Mouse (Mus musculus) liver (tissue): ENCODE measurements around the gene Sec14l5.
A peak's percentile ranks its signal among the peaks of the same experiment; 100 is the strongest.
"Not testable (repeated sequence)": the region's sequence is repeated elsewhere in the genome, so short reads cannot be mapped to it uniquely, and the experiment has no call there.

Source experiments
- DNase-seq: peaks from one replicate; pipeline ENCODE4 v3.0.0-alpha.2; 2020; ENCODE audit warnings: mixed read lengths

Sec14l5 gene

GRCm38 (mm10) chr16:5217341-5218133 lies 70.6 kb downstream of the Sec14l5 start:
- no peak for DNase-seq

GRCm38 (mm10) chr16:5221403-5221802 lies 74.5 kb downstream of the Sec14l5 start:
- no peak for DNase-seq

GRCm38 (mm10) chr16:5222140-5222539 lies 75.2 kb downstream of the Sec14l5 start, which contains the start of gene AU021092:
TSS of gene AU021092 (minus strand) at chr16:5222299.
- DNase-seq, result no peak

- DNase-seq, result not testable (repeated sequence)
Measured at GRCm38 (mm10) chr16:5226534-5226933, 79.6 kb downstream of the Sec14l5 start.

- not testable (repeated sequence) for DNase-seq
Measured at GRCm38 (mm10) chr16:5227501-5227900, 80.6 kb downstream of the Sec14l5 start.

- not testable (repeated sequence) for DNase-seq
Measured at GRCm38 (mm10) chr16:5228103-5228502, 81.2 kb downstream of the Sec14l5 start.

GRCm38 (mm10) chr16:5232982-5233381 lies 86.1 kb downstream of the Sec14l5 start:
- no peak for DNase-seq

- peak; percentile 94 for DNase-seq
Measured at GRCm38 (mm10) chr16:5233418-5234313, 86.8 kb downstream of the Sec14l5 start, which contains the start of gene Alg1. TSS of gene Alg1 (plus strand) at chr16:5233621.
